ENCODE assay signal across 9 mouse cellular contexts in genomic region chr10:117570971-117571861, GRCm38 (mm10). TPM values are rescaled to one million over a fixed set of nuclear protein-coding genes. Genes with fewer than 3 reads are reported as not detected.
DNase-seq lines count a peak whose midpoint lies in the region; ATAC-seq and TF ChIP-seq lines count a peak whose summit lies in the region.
"Had no signal": no experiment of that assay in that cellular context is flagged by ENCODE, and none has a peak within 500 bp of the region (broad histone marks: within the 10 kb centered on the region; RNA-seq: fewer than 3 reads in every experiment).

No protein-coding gene starts in this region.

- H3K27me3 ChIP-seq in erythroblast, embryonic 14.5 days (ENCODE audit: control insufficient read depth): peaks cover 21% of the 10 kb centered on the region
- peaks cover 11% of the 10 kb centered on the region; the same call in 1 of the 2 replicates for H3K27me3 ChIP-seq in forebrain, postnatal 0 days (ENCODE audit: insufficient read depth, low read length)
- H3K27me3 ChIP-seq in hindbrain, embryonic 15.5 days: peaks cover 13% of the 10 kb centered on the region
- H3K27me3 ChIP-seq in midbrain, embryonic 13.5 days: peaks cover 24% of the 10 kb centered on the region

- WGBS in forebrain, postnatal 0 days: 2% methylated on average over 27 of the region's 27 CpGs
- under 1% methylated on average over 27 of the region's 27 CpGs for WGBS in hindbrain, embryonic 15.5 days
- under 1% methylated on average over 27 of the region's 27 CpGs for WGBS in midbrain, embryonic 13.5 days

- H3K9ac ChIP-seq in forebrain, postnatal 0 days: peak overlapping the region; percentile 31
- H3K9ac ChIP-seq in hindbrain, embryonic 15.5 days: peak overlapping the region; percentile 28; the same call in 1 of the 2 replicates
- H3K9ac ChIP-seq in midbrain, embryonic 13.5 days (replicated peaks): peak overlapping the region; percentile 56

- H3K4me3 ChIP-seq in erythroblast, embryonic 14.5 days (replicated peaks): peak overlapping the region; percentile 16
- H3K4me3 ChIP-seq in forebrain, postnatal 0 days (ENCODE audit: low read depth, low read length): peak overlapping the region; percentile 27
- H3K4me3 ChIP-seq in hindbrain, embryonic 15.5 days: peak overlapping the region; percentile 33
- peak overlapping the region; percentile 35 for H3K4me3 ChIP-seq in midbrain, embryonic 13.5 days (replicated peaks)

- peaks cover 9% of the 10 kb centered on the region for H3K9me3 ChIP-seq in erythroblast, embryonic 14.5 days (ENCODE audit: control insufficient read depth, low read length)
- H3K9me3 ChIP-seq in forebrain, postnatal 0 days (ENCODE audit: low read length): no peaks in the 10 kb centered on the region
- no peaks in the 10 kb centered on the region for H3K9me3 ChIP-seq in hindbrain, embryonic 15.5 days
- no peaks in the 10 kb centered on the region for H3K9me3 ChIP-seq in midbrain, embryonic 13.5 days

- H3K4me2 ChIP-seq in forebrain, postnatal 0 days (ENCODE audit: low read depth): peak overlapping the region; percentile 56
- H3K4me2 ChIP-seq in hindbrain, embryonic 15.5 days: peak overlapping the region; percentile 80
- peak overlapping the region; percentile 67 for H3K4me2 ChIP-seq in midbrain, embryonic 13.5 days (replicated peaks)

- no peaks in the 10 kb centered on the region for H3K4me1 ChIP-seq in erythroblast, embryonic 14.5 days (ENCODE audit: control insufficient read depth)
- peaks cover 5% of the 10 kb centered on the region; the same call in 1 of the 2 replicates for H3K4me1 ChIP-seq in forebrain, postnatal 0 days (ENCODE audit: insufficient read depth)
- peaks cover 18% of the 10 kb centered on the region for H3K4me1 ChIP-seq in hindbrain, embryonic 15.5 days (replicated peaks)
- H3K4me1 ChIP-seq in midbrain, embryonic 13.5 days (replicated peaks): peaks cover 20% of the 10 kb centered on the region

- no peak for ATAC-seq in erythroblast, adult 5-6 weeks (replicated peaks; ENCODE audit: low FRiP score, poor library complexity, severe bottlenecking)
- ATAC-seq in forebrain, postnatal 0 days: peak; percentile 56; the same call in 1 of the 2 replicates
- ATAC-seq in hindbrain, embryonic 15.5 days (ENCODE audit: low FRiP score, low read depth): no peak
- ATAC-seq in midbrain, embryonic 13.5 days: no peak

- H3K36me3 ChIP-seq in erythroblast, embryonic 14.5 days (ENCODE audit: control insufficient read depth): no peaks in the 10 kb centered on the region
- H3K36me3 ChIP-seq in forebrain, postnatal 0 days (ENCODE audit: insufficient read depth): no peaks in the 10 kb centered on the region
- H3K36me3 ChIP-seq in hindbrain, embryonic 15.5 days: no peaks in the 10 kb centered on the region
- no peaks in the 10 kb centered on the region for H3K36me3 ChIP-seq in midbrain, embryonic 13.5 days

- TF ChIP-seq CTCF in forebrain, postnatal 0 days (IDR thresholded peaks at IDR 0.05; ENCODE audit: low read depth): no peak

- peak; percentile 43 for DNase-seq in adrenal gland, postnatal 14 days
- DNase-seq in forebrain, postnatal 0 days: peak; percentile 68
- peak; percentile 13 to 28 for DNase-seq in left cerebral cortex, postnatal 36 days (ENCODE audit: low spot score in 2 of 2)
- DNase-seq in thymus, postnatal 0 days (ENCODE audit: low spot score): peak; percentile 38

- no peak overlapping the region for H3K27ac ChIP-seq in forebrain, postnatal 0 days (ENCODE audit: low read depth, low read length)
- H3K27ac ChIP-seq in hindbrain, embryonic 15.5 days (replicated peaks): no peak overlapping the region
- no peak overlapping the region for H3K27ac ChIP-seq in midbrain, embryonic 13.5 days
- H3K27ac ChIP-seq: macrophage had no signal

- intact Hi-C loops in left cerebral cortex, postnatal 36 days (cut with DNase I): loop anchor here (5.0 kb wide), 1 partner anchor 56 kb away; the partner anchor contains the start of gene Cpm

RNA-seq across cellular contexts. Expression of gene Cpm, which starts 58.1 kb away (rescaled TPM):
- 0.17 TPM in 1 of 2 replicates, not detected in the other for polyA plus RNA-seq in erythroblast, embryonic 14.5 days (2012)
- 0.63 TPM in 1 of 2 replicates, not detected in the other for total RNA-seq in erythroblast, adult 5-6 weeks (2015; ENCODE audit: low replicate concordance)
- 0.60 TPM in 1 of 2 replicates, not detected in the other for total RNA-seq in erythroblast, adult 5-6 weeks (2017; ENCODE audit: low replicate concordance)
- 23.7 and 28.6 TPM in 2 replicates for total RNA-seq in adrenal gland, postnatal 14 days (2021)
- total RNA-seq in forebrain, postnatal 0 days (2014; rRNA removed): 3.0 and 3.4 TPM in 2 replicates
- polyA plus RNA-seq in forebrain, postnatal 0 days (2015; fragmentation: Nextera tagmentation; extraction: Ambion mirVana): 4.4 and 7.5 TPM in 2 replicates
- polyA plus RNA-seq in hindbrain, embryonic 15.5 days (2015; fragmentation: Nextera tagmentation; extraction: Ambion mirVana): 2.8 and 3.3 TPM in 2 replicates
- total RNA-seq in left cerebral cortex, postnatal 36 days (2021): 1 to 10 TPM; 7.5 to 8.1 TPM
- polyA plus RNA-seq in midbrain, embryonic 13.5 days (2015; fragmentation: Nextera tagmentation; extraction: Ambion mirVana): 3.3 and 5.7 TPM in 2 replicates
- 3.0 and 3.5 TPM in 2 replicates for polyA plus RNA-seq in thymus, postnatal 0 days (2015; fragmentation: Nextera tagmentation; extraction: Ambion mirVana)
